Mouse (Mus musculus) cerebellum, postnatal 10 days (tissue): ENCODE results near the gene Tmem25.

Source experiments
- DNase-seq, 2 experiments: peaks; one replicate each; pipeline ENCODE4 v3.0.0; 2021; ENCODE audit warnings: mixed read lengths in 2 of 2

Gene Tmem25

DNA sequence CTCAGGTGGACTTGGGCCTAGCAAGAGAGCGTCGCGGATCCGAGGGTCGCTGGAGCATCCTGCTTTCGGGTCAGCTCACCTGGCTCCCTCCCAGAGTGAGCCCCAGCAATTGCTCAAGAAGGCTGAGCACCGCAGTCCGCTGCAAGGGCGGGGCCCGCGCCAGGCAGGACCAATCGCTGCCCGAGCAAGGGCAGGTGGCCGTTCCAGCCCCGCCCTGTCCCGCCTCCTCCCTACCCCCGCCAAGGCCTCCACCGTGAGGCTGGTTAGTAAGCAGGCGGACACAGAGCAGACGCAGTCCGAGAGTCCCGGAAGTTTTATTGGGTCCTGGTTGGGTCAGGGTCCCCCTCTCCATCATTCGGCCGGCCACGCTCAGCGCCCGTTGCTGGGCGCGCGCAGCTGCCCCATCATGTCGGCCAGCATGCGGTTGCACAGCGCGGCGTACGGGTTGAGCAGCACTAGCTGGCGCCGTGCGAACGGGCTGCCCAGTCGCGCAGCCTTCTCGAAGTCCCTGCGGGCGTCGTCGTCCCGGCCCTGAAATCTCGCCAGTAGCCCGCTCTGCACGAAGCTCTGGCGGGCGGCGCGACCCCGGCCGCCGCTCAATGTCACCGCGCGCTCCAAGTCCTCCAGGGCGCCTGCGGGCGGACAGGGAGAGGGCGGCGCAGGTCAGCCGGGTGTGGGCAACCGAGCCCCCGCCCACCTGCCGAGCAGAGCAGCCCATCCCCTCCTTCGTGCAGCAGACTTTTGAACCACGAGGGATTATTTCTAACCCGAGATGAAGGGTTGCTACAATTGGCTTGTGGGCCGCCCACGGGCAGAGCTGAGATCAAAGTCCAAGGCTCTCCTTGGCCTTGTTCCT lies at the start of gene Tmem25:
TSS of gene Tmem25 (minus strand) at position 206 of the 856 bp plus-strand sequence.
- DNase-seq, result peak; percentile 96 to 97

DNA sequence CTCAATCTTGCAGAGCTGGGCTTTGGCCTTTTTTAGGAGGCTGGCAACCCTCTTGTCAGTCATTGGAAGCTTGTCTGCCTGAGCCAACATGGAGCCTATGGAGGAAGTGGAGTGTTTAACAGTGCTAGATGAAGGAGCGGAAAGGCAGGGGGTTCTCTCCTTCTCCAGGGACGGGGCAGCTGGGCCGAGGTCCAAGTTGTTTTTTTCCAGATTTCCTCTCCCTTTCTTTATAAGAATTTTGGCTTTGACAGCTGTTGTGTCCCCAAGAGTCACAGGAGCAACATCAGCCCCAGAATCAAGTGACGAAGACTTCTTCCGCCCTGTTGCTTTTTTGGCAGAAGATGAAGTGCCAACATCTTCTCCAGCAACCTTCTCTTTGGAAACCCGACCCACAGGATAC lies 48.3 kb upstream of the Tmem25 start:
- peak in 1 of 2 experiments; percentile 14 for DNase-seq

DNA sequence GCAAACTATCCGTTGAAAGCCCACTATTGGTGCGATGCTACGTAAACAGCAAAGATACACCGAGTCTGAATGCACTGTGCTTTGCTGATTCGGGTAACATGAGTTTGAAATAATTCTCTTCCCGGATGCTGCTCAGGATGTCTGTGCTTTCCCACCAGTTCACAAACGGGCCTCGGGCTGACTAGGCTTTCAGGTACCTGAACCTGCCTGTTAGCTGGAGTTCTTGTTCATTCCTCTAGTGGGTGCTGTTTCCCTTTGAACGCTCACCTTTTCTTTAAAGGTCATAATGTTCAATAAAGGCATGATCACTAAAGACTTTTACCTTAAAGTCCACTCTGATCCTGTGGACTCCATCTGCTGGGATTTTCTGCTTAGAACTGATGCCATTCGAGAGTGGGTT lies 42.1 kb upstream of the Tmem25 start:
- DNase-seq, result peak; percentile 41 to 56

DNA sequence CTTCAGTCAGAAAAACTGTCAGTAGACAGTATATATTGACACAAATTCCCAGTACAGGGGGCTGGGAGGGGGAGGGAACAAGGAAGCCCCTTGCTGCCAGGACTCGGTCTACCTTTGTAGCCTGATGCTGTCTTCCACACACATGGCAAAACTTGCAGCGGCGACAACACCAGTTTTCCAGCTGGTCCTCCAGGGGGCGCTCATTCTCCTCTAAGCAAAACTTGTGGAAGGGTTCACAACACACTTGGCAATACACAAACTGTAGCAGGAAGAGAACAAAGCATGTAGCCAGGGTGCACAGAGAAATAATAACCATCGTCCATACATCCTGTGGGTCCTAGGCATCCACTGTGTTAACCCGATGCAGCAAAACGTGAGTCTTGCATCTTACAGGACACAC lies 37.3 kb upstream of the Tmem25 start:
- DNase-seq, result peak; percentile 85 to 87

- peak; percentile 47 to 50 for DNase-seq
Measured at GRCm38 (mm10) chr9:44832356-44832755, 33.2 kb upstream of the Tmem25 start.

GRCm38 (mm10) chr9:44830506-44830905 lies 31.4 kb upstream of the Tmem25 start:
- DNase-seq, result no peak

GRCm38 (mm10) chr9:44828944-44829343 lies 29.8 kb upstream of the Tmem25 start:
- DNase-seq, result no peak

DNA sequence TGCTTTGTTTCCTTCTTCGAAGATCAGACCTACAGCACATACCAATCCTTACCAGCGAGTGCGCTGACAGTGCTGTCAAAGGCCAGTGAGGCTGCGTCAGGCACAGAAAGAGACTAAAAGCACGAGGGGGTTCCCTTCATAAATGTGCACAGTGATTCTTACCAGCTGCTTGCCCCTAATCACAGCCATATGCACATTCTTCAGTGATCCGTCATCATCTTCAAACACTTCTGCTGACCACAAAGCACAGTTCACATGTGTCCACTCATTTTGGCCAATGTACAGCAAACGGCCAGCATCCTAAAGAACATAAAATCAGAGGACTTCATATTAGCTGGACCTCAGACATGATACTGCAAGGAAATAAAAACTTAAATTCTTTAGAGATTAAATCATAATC lies 27.6 kb upstream of the Tmem25 start:
- no peak for DNase-seq

DNA sequence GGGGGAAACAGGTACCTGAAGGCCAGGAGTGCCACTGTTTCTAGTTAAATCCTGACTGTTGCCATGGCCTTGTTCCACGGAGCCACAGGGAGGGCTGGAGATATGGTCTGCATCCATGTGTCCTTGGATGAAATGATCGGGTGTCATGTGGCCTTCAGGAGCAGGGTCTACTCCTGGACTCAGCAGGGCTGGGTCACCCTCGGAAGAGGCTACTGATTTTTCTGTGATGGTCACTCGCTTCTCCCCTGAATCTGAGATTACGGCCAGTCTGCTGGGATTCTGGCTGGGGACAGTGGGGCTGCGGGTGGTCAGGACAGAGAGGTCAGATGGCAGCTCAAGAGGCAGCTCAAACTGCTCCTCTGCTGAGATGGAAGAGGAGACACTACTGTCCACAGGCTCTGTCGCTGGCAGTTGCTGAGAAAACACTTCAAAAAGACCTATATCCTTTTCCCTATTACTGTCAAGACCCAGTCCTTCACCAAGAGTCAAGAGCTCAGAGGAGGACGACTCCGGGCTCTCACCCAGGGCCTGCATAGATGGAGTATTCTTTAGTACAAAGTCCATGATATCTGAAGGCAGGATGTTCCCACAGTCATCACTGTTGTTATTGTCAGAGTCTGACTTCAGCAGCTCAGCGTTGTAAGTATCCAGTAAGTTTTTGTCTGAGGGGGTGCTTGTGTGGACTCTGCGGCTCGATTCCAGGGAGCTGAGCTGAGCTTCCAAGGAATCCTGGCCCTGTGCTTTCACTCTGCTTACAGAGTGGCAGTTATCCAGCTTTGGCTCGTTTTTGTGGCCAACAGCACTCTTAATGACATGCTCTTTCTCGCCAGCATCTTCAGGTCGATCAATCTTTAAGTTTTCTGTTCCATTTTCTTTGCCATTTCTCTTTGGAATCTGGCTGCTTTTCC lies 21.1 kb upstream of the Tmem25 start:
- peak in 1 of 2 experiments; percentile 43 for DNase-seq

- no peak for DNase-seq
Measured at GRCm38 (mm10) chr9:44817522-44817921, 18.4 kb upstream of the Tmem25 start.

DNA sequence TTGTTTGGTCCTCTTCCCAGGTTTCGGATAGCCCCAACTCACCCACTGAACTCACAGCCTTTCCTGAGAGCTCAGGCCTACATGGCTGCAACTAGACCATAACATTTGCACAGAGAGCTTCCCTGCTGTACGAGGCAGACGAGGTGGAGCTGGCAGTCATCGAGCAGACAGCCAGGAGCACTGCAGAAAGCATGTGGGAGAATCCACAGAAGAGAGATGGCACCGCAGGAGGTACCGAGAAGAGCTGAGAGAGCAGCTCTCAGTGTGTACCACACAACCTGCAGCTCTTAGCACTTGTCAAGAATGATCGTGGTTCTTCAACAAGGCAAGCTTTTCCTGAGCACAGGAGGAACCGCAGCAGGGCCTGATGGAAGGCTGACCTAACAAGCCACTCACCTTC lies 15.1 kb upstream of the Tmem25 start:
- DNase-seq, result no peak

DNA sequence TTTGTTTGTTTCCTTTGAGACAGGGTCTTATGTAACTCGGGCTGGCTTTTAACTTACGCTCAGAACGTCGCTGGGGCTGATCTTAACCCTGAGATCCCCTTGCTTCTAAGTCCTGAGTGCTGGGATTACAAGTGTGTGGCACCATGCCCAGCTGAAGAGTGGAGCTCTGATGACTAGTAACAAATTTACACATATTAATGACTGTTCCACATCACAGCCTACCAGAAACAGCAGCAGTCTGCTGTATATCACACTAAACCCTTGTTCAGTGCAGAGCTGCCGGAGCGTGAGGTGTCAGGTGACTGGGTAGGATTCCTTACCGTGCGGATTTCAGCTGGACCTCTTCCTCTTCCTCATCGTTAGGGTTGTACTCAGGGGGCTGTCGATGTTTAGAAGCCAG lies 11.2 kb upstream of the Tmem25 start:
- DNase-seq, result no peak

GRCm38 (mm10) chr9:44807778-44808177 lies 8.7 kb upstream of the Tmem25 start:
- no peak for DNase-seq

- DNase-seq, result no peak
Measured at GRCm38 (mm10) chr9:44807141-44807540, 8.0 kb upstream of the Tmem25 start.

GRCm38 (mm10) chr9:44805536-44805935 lies 6.4 kb upstream of the Tmem25 start:
- DNase-seq, result no peak

- no peak for DNase-seq
Measured at GRCm38 (mm10) chr9:44804678-44805077, 5.6 kb upstream of the Tmem25 start.

- no peak for DNase-seq
Measured at GRCm38 (mm10) chr9:44802808-44803450, 3.8 kb upstream of the Tmem25 start, which contains the start of gene Ttc36. Gene Ttc36 (minus strand): TSS chr9:44803072.

DNA sequence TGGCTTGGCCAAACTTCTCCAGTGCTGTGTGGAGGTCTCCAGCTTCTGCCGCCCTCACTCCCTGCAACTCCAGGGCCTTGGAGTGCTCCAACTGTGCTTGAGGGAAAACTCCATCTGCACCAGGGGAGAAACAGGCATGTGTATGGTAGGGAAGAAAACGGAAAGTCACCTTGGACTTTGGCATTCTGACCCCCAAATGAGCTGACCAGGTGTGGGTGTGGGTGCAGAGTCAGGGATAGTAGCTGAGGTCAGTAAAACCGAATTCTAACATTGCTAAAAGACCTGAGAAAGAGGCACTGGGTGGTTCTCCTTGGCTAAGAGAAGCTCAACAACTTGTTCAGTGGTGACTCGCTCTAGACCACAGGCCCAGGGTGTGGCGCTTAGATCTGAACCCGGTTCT lies 2.6 kb upstream of the Tmem25 start:
- DNase-seq, result no peak

DNA sequence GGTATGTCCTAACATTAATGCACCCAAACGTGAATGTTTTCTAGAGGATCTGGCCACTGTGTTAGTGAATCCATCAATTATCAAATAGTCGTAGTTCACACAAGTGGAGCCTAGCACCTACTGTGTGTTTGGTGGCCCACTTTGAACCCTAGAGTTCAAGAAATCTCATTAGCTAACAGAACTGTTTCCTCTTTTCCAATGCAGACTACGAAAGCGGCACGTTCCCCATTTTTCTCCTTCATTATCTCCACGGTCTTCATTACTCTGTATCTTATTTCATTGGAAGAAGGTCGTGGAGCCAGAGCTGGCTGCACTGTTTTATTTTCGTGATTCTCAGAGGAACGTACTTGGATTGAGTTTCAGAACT lies 834 bp upstream of the Tmem25 start:
- DNase-seq, result no peak

GRCm38 (mm10) chr9:44798298-44798697 lies 809 bp downstream of the Tmem25 start:
- peak in 1 of 2 experiments; percentile 42 for DNase-seq

DNA sequence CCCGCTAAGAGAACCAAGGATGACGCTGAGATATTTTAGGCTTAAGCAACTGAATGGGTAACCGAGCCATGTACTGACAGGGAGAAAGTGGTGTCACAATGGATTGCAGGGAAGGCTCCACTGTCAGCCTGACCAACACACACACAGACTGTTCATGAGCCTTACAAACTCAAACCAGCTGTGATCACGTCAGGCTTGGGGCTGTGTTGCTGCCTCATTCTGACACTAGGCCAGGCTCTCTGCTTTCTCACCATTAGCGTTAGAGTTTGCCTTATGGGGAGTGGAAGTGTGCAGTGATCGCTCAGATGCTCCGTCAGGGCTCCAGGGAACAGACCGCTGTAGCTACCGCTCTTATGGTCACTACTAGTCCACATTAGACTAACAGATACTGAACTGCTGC lies 6.3 kb downstream of the Tmem25 start:
- DNase-seq, result no peak

- DNase-seq, result peak; percentile 96 to 97
Measured at GRCm38 (mm10) chr9:44772750-44773651, 26.1 kb downstream of the Tmem25 start.
